Mouse (Mus musculus) small intestine, adult 2 months (tissue): ENCODE results near the gene Opa3. TPM values are rescaled to one million over a fixed set of nuclear protein-coding genes. Genes with fewer than 3 reads are reported as not detected.

Experiments used
- H3K27ac ChIP-seq: fragments of 200-500 bp; 2 replicates; pipeline ENCODE4 v1.5.1; 2012; ENCODE audit warnings: low read depth, low read length, control low read depth, inconsistent platforms; ENCODE audit not compliant: insufficient read depth
- H3K27me3 ChIP-seq: fragments of 200-500 bp; 2 replicates; pipeline ENCODE4 v1.6.1; 2012; ENCODE audit warnings: mild to moderate bottlenecking, moderate library complexity, low read length, inconsistent platforms; ENCODE audit not compliant: control insufficient read depth, insufficient read depth
- H3K36me3 ChIP-seq: fragments of 200-500 bp; 2 replicates; pipeline ENCODE4 v1.6.1; 2012; ENCODE audit warnings: mild to moderate bottlenecking, low read length, control low read depth, inconsistent platforms; ENCODE audit not compliant: control insufficient read depth, insufficient read depth
- H3K4me1 ChIP-seq: fragments of 200-500 bp; 2 replicates; pipeline ENCODE4 v1.6.1; 2012; ENCODE audit warnings: low read length, inconsistent platforms, mixed read lengths; ENCODE audit not compliant: control insufficient read depth, insufficient read depth, insufficient read length
- H3K4me3 ChIP-seq: fragments of 200-500 bp; 2 replicates; pipeline ENCODE4 v1.5.1; 2012; ENCODE audit warnings: low read depth, mild to moderate bottlenecking, control low read depth, inconsistent platforms, low read length, moderate library complexity
- CTCF ChIP-seq: fragments of 200-500 bp; IDR thresholded peaks from 2 replicates; pipeline ENCODE4 v1.5.1; 2012; ENCODE audit warnings: low read depth, mild to moderate bottlenecking, control low read depth, inconsistent platforms, low read length, moderate library complexity, mixed read lengths; ENCODE audit not compliant: insufficient replicate concordance, insufficient read length; ENCODE audit errors: extremely low read depth
- POLR2A ChIP-seq: fragments of 200-500 bp; IDR thresholded peaks from 2 replicates; pipeline ENCODE4 v1.6.1; 2012; ENCODE audit warnings: low read depth, mild to moderate bottlenecking, control low read depth, inconsistent platforms, low read length, moderate library complexity
- whole genome bisulfite sequencing: fragments of 180-500 bp; shearing (Covaris S2); methylation state at CpG from one replicate; pipeline ENCODE4 v1.1.7; 2018; 5-methylcytosine and 5-hydroxymethylcytosine counted together
- polyA plus RNA-seq: library from polyadenylated mRNA; depleted of rRNA; stranded (reverse); fragments of >200 nt; gene quantifications from 2 replicates; pipeline ENCODE4 v1.2.3, GENCODE M21; 2012

Gene Opa3
- polyA plus RNA-seq, 1 experiment = 34.6 TPM

DNA sequence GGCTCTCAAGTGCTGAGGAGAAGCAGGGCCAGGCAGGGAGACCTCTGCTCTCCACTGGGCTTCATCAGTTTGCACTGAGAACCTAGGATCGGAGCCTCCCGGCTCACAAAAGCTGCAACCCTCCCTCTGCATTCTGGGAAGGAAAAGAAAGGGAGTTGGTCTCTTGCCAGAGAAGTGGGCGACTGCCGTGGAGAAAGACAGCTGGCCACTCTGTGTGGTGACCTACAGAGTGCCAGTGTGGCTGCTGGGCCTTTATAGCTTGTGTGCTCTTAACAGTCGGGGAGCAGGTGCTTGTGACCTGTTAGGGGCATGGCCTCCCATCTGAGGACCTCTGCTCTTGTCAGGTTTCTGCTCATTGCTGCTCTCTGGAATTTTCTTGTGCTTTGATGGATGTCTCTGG lies 15.7 kb downstream of the Opa3 start:
- H3K27ac ChIP-seq = no peak overlapping the region
- H3K4me3 ChIP-seq = no peak overlapping the region
- WGBS = 60% methylated on average over 5 of the region's 5 CpGs
- peaks cover 26% of the 10 kb centered on the region for H3K4me1 ChIP-seq
- no peaks in the 10 kb centered on the region for H3K27me3 ChIP-seq
- peaks cover 16% of the 10 kb centered on the region for H3K36me3 ChIP-seq
- TF ChIP-seq CTCF (no peak), POLR2A (no peak)

DNA sequence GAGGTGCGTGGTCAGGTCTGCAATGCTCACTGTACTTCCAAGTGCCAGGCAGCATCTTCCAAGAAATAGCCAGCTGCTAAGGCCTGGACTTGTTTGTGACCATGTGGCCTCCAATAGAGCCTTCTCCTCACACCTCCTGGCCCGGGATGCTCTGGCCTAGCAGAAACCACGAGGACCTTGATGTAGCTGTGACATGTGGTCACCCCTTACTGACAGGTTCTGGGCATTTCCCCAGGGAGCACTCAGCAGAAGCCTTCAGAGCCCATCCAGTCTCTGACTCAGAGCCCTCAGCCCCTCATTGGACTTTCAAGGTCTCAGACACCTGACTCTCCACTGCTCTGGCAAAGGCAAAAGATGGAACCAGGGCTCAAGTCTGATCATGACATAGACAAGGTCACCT lies 16.9 kb downstream of the Opa3 start:
- TF ChIP-seq POLR2A = no peak
- TF ChIP-seq CTCF = no peak
- Histone ChIP-seq H3K36me3 (peaks cover 16% of the 10 kb centered on the region), H3K27me3 (no peaks in the 10 kb centered on the region), H3K27ac (no peak overlapping the region), H3K4me1 (peaks cover 30% of the 10 kb centered on the region), H3K4me3 (no peak overlapping the region)
- 87% methylated on average over 3 of the region's 3 CpGs for WGBS

DNA sequence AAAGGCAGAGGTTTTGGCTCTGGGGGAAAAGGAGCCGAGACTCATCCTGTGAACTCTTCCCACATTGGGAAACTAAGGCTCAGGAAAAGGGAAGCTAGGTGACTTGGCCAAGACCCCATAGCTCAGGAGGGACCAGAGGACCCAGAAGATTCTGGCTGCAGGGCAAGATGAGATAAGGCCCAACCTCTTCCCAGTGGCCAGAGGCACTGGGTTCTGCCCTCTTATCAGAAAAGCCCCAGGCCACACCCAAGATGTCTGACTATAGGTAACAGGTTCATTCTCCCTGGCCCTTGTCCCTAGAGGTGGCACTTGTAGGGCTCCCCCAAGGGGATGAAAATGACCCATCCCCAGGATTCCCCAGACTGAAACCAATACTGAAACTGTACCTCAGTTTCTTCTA lies 18.7 kb downstream of the Opa3 start:
- Histone ChIP-seq H3K27me3 (no peaks in the 10 kb centered on the region), H3K36me3 (peaks cover 16% of the 10 kb centered on the region), H3K4me1 (peaks cover 22% of the 10 kb centered on the region), H3K4me3 (no peak overlapping the region), H3K27ac (no peak overlapping the region)
- WGBS = 96% methylated on average over 1 of the region's 1 CpGs
- TF ChIP-seq POLR2A (no peak), CTCF (no peak)

GRCm38 (mm10) chr7:19247511-19247910 lies 19.4 kb downstream of the Opa3 start:
- H3K27me3 ChIP-seq = no peaks in the 10 kb centered on the region
- peaks cover 25% of the 10 kb centered on the region for H3K4me1 ChIP-seq
- H3K36me3 ChIP-seq = peaks cover 16% of the 10 kb centered on the region
- WGBS = 93% methylated on average over 2 of the region's 2 CpGs
- H3K27ac ChIP-seq = no peak overlapping the region
- no peak overlapping the region for H3K4me3 ChIP-seq
- TF ChIP-seq POLR2A (no peak), CTCF (no peak)

GRCm38 (mm10) chr7:19252078-19252477 lies 23.9 kb downstream of the Opa3 start:
- no peaks in the 10 kb centered on the region for H3K27me3 ChIP-seq
- peaks cover 24% of the 10 kb centered on the region for H3K36me3 ChIP-seq
- H3K27ac ChIP-seq = peak overlapping the region; percentile 29; the same call in 1 of the 2 replicates
- no peak for TF ChIP-seq CTCF
- TF ChIP-seq POLR2A = no peak
- H3K4me3 ChIP-seq = no peak overlapping the region
- 61% methylated on average over 4 of the region's 4 CpGs for WGBS
- H3K4me1 ChIP-seq = peaks cover 21% of the 10 kb centered on the region; the same call in 1 of the 2 replicates

DNA sequence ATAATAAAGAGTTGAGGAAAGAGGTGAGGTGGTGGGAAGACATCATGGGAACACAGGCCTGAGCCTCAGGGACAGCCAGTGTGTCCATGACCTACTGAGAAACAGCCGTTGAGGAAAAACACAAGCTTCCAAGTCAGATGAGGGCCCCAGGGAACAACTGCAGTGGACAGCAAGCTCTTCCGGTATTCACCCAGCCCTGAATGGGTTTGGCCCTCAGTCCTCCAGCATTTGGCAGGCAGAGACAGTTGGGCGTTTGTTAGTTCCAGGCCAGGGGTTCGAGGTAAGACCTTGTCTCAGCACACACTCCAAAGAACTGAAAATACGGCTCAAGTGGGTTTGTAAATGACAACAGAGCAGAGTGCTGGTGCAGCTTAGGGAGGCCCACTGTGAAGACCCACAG lies 25.3 kb downstream of the Opa3 start:
- H3K27ac ChIP-seq = 0 out of 2 replicates have a peak overlapping the region, but pooled peaks have one; percentile 3
- H3K27me3 ChIP-seq = no peaks in the 10 kb centered on the region
- WGBS = 72% methylated on average over 5 of the region's 5 CpGs

GRCm38 (mm10) chr7:19255395-19255794 lies 27.3 kb downstream of the Opa3 start:
- H3K27ac ChIP-seq = no peak overlapping the region
- WGBS = 89% methylated on average over 17 of the region's 17 CpGs
- no peak overlapping the region for H3K4me3 ChIP-seq
- peaks cover 18% of the 10 kb centered on the region for H3K4me1 ChIP-seq
- no peak for TF ChIP-seq CTCF
- no peak for TF ChIP-seq POLR2A
- no peaks in the 10 kb centered on the region for H3K27me3 ChIP-seq
- H3K36me3 ChIP-seq = peaks cover 56% of the 10 kb centered on the region

More for the DNA sequence above, 25.3 kb downstream of the Opa3 start:
- no peak overlapping the region for H3K4me3 ChIP-seq
- TF ChIP-seq POLR2A = no peak
- no peak for TF ChIP-seq CTCF
- H3K4me1 ChIP-seq = peaks cover 24% of the 10 kb centered on the region
- peaks cover 36% of the 10 kb centered on the region for H3K36me3 ChIP-seq

GRCm38 (mm10) chr7:19256567-19256966 lies 28.4 kb downstream of the Opa3 start:
- Histone ChIP-seq H3K27me3 (no peaks in the 10 kb centered on the region), H3K4me1 (peaks cover 18% of the 10 kb centered on the region), H3K4me3 (no peak overlapping the region), H3K36me3 (peaks cover 68% of the 10 kb centered on the region), H3K27ac (no peak overlapping the region)
- no peak for TF ChIP-seq POLR2A
- no peak for TF ChIP-seq CTCF
- WGBS = 76% methylated on average over 7 of the region's 7 CpGs
